In the genomic region with DNA sequence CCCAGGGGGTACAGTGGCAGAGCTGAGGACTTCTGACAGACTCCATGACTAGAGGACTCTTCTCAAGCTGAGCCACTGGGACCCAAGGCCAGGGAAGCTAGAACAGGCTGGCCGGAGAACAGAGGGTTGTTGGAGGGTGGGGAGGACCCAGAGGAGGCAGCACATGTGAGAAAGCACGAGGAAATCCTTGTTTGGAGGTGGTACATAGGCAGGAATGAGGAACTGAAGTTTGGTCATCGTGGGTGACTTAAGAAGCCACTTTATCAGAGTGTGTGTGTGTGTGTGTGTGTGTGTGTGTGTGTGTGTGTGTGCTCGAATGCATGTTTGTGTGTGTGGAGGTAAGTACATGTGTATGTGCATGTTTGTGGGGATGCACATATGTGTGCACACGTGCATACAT, we compare ENCODE assay signal across 25 mouse cellular contexts.
"Had no signal": no experiment of that assay in that cellular context is flagged by ENCODE, and none has a peak within 500 bp of the region (broad histone marks: within the 10 kb centered on the region; RNA-seq: fewer than 3 reads in every experiment).

No protein-coding gene starts in this region.

- H3K4me2 ChIP-seq: heart, embryonic 11.5 days; heart, embryonic 13.5 days; heart, embryonic 15.5 days; hindbrain, embryonic 13.5 days; hindbrain, embryonic 15.5 days; kidney, embryonic 15.5 days; limb, embryonic 13.5 days; limb, embryonic 15.5 days; liver, embryonic 13.5 days had no signal

- H3K36me3 ChIP-seq: heart, embryonic 13.5 days; heart, embryonic 15.5 days; hindbrain, embryonic 13.5 days; hindbrain, embryonic 15.5 days; kidney, embryonic 15.5 days; limb, embryonic 13.5 days; limb, embryonic 15.5 days; liver, embryonic 13.5 days had no signal

- H3K4me1 ChIP-seq: limb, embryonic 15.5 days had no signal

- H3K9ac ChIP-seq: heart, embryonic 13.5 days; heart, embryonic 15.5 days; hindbrain, embryonic 13.5 days; hindbrain, embryonic 15.5 days; kidney, embryonic 15.5 days; limb, embryonic 13.5 days; limb, embryonic 15.5 days; liver, embryonic 13.5 days had no signal

- H3K4me3 ChIP-seq: heart, embryonic 13.5 days; heart, embryonic 15.5 days; hindbrain, embryonic 13.5 days; hindbrain, embryonic 15.5 days; kidney, embryonic 15.5 days; limb, embryonic 13.5 days; limb, embryonic 15.5 days; liver, embryonic 13.5 days had no signal

- H3K27ac ChIP-seq: heart, embryonic 13.5 days; heart, embryonic 15.5 days; hindbrain, postnatal 0 days; kidney, embryonic 15.5 days; kidney, postnatal 0 days; limb, embryonic 13.5 days; limb, embryonic 15.5 days; liver, embryonic 13.5 days had no signal

- H3K9me3 ChIP-seq: heart, embryonic 13.5 days; heart, embryonic 15.5 days; hindbrain, embryonic 13.5 days; hindbrain, embryonic 15.5 days; kidney, embryonic 15.5 days; limb, embryonic 13.5 days; limb, embryonic 15.5 days; liver, embryonic 13.5 days had no signal

- H3K27me3 ChIP-seq: heart, embryonic 13.5 days; heart, embryonic 15.5 days; hindbrain, embryonic 13.5 days; hindbrain, embryonic 15.5 days; kidney, embryonic 15.5 days; limb, embryonic 13.5 days; limb, embryonic 15.5 days; liver, embryonic 13.5 days had no signal

- DNase-seq: gastrocnemius, postnatal 14 days; gastrocnemius, postnatal 36 days; heart, adult 18-20 months; heart, postnatal 14 days; heart, postnatal 36 days; kidney, adult 11 months; kidney, adult 2 months; kidney, adult 9 months; kidney, postnatal 14 days; kidney, postnatal 36 days; layer of hippocampus, adult 9-11 months; layer of hippocampus, postnatal 36 days; left cerebral cortex, postnatal 4 days; liver, embryonic 13.5 days had no signal

- ATAC-seq: hindbrain, postnatal 0 days; intestine, embryonic 16.5 days had no signal
